Mouse (Mus musculus) olfactory bulb, adult 2 months (tissue): Measurements from ENCODE around the gene Snd1. TPM values are rescaled to one million over a fixed set of nuclear protein-coding genes. Genes with fewer than 3 reads are reported as not detected.

Experiments
- H3K27ac ChIP-seq: fragments of 200-500 bp; 2 replicates; pipeline ENCODE4 v1.5.1; 2012; ENCODE audit warnings: low read depth, low read length; ENCODE audit not compliant: insufficient read depth
- H3K4me1 ChIP-seq: fragments of 200-500 bp; 2 replicates; pipeline ENCODE4 v1.6.1; 2012; ENCODE audit warnings: low read length; ENCODE audit not compliant: control insufficient read depth, insufficient read depth
- H3K4me3 ChIP-seq: fragments of 200-500 bp; 2 replicates; pipeline ENCODE4 v1.5.1; 2012; ENCODE audit warnings: mild to moderate bottlenecking, low read depth, low read length, moderate library complexity; ENCODE audit not compliant: insufficient read depth
- CTCF ChIP-seq: fragments of 200-500 bp; IDR thresholded peaks from 2 replicates; pipeline ENCODE4 v1.5.1; 2012; ENCODE audit warnings: low read depth, mild to moderate bottlenecking, low read length, moderate library complexity; ENCODE audit not compliant: insufficient read depth
- POLR2A ChIP-seq: fragments of 200-500 bp; IDR thresholded peaks from 2 replicates; pipeline ENCODE4 v1.6.1; 2012; ENCODE audit warnings: mild to moderate bottlenecking, low read depth, low read length, moderate library complexity; ENCODE audit not compliant: insufficient read depth
- WGBS: fragments of 180-500 bp; shearing (Covaris S2); methylation state at CpG from one replicate; pipeline ENCODE4 v1.1.7; 2018; 5-methylcytosine and 5-hydroxymethylcytosine counted together
- polyA plus RNA-seq: library from polyadenylated mRNA; stranded (reverse); fragments of >200 nt; gene quantifications from 2 replicates; pipeline ENCODE4 v1.2.4, GENCODE M21; 2012; ENCODE audit warnings: low replicate concordance; ENCODE audit not compliant: missing spikeins, insufficient read depth, insufficient read length

Gene Snd1
- polyA plus RNA-seq, 1 experiment: not detected

GRCm38 (mm10) chr6:28571946-28572345 is 97.0 kb downstream of the Snd1 start:
- Histone ChIP-seq H3K4me3 (no peak overlapping the region), H3K27ac (no peak overlapping the region), H3K4me1 (peaks cover 4% of the 10 kb centered on the region; the same call in 1 of the 2 replicates)
- no peak for TF ChIP-seq POLR2A
- no peak for TF ChIP-seq CTCF
- 79% methylated on average over 2 of the region's 2 CpGs for WGBS

GRCm38 (mm10) chr6:28572991-28573759 is 98.2 kb downstream of the Snd1 start:
- WGBS: 51% methylated on average over 11 of the region's 11 CpGs
- no peak overlapping the region for H3K27ac ChIP-seq

GRCm38 (mm10) chr6:28576356-28577264 is 101.7 kb downstream of the Snd1 start:
- TF ChIP-seq POLR2A (no peak), CTCF (no peak)
- Histone ChIP-seq H3K4me1 (peaks cover 4% of the 10 kb centered on the region; the same call in 1 of the 2 replicates), H3K27ac (no peak overlapping the region), H3K4me3 (no peak overlapping the region)
- WGBS: 65% methylated on average over 14 of the region's 14 CpGs

More at GRCm38 (mm10) chr6:28572991-28573759, 98.2 kb downstream of the Snd1 start:
- Histone ChIP-seq H3K4me3 (no peak overlapping the region), H3K4me1 (peaks cover 4% of the 10 kb centered on the region; the same call in 1 of the 2 replicates)
- TF ChIP-seq CTCF (no peak), POLR2A (no peak)

- Histone ChIP-seq H3K27ac (no peak overlapping the region), H3K4me1 (no peaks in the 10 kb centered on the region), H3K4me3 (no peak overlapping the region)
- 96% methylated on average over 3 of the region's 3 CpGs for WGBS
- no peak for TF ChIP-seq CTCF
Measured at GRCm38 (mm10) chr6:28582847-28583246, 107.9 kb downstream of the Snd1 start.

- 92% methylated on average over 2 of the region's 2 CpGs for WGBS
- TF ChIP-seq POLR2A (no peak), CTCF (no peak)
- Histone ChIP-seq H3K27ac (no peak overlapping the region), H3K4me1 (no peaks in the 10 kb centered on the region), H3K4me3 (no peak overlapping the region)
Measured at GRCm38 (mm10) chr6:28583399-28583798, 108.5 kb downstream of the Snd1 start.

GRCm38 (mm10) chr6:28586806-28587205 is 111.9 kb downstream of the Snd1 start:
- no peaks in the 10 kb centered on the region for H3K4me1 ChIP-seq
- 76% methylated on average over 3 of the region's 3 CpGs for WGBS
- H3K4me3 ChIP-seq: no peak overlapping the region
- no peak overlapping the region for H3K27ac ChIP-seq
- TF ChIP-seq CTCF (no peak), POLR2A (no peak)

GRCm38 (mm10) chr6:28588494-28589171 is 113.7 kb downstream of the Snd1 start:
- TF ChIP-seq CTCF (no peak), POLR2A (no peak)
- Histone ChIP-seq H3K4me1 (no peaks in the 10 kb centered on the region), H3K27ac (no peak overlapping the region), H3K4me3 (no peak overlapping the region)
- 57% methylated on average over 5 of the region's 5 CpGs for WGBS

- Histone ChIP-seq H3K4me1 (no peaks in the 10 kb centered on the region), H3K27ac (no peak overlapping the region), H3K4me3 (no peak overlapping the region)
- 82% methylated on average over 3 of the region's 3 CpGs for WGBS
- TF ChIP-seq CTCF: no peak
- no peak for TF ChIP-seq POLR2A
Measured at GRCm38 (mm10) chr6:28592323-28592893, 117.5 kb downstream of the Snd1 start.

- WGBS: 91% methylated on average over 3 of the region's 3 CpGs
- Histone ChIP-seq H3K4me3 (no peak overlapping the region), H3K27ac (no peak overlapping the region), H3K4me1 (no peaks in the 10 kb centered on the region)
- TF ChIP-seq POLR2A (no peak), CTCF (no peak)
Measured at GRCm38 (mm10) chr6:28593708-28594107, 118.8 kb downstream of the Snd1 start.
